Mouse (Mus musculus) E14TG2a.4 (cell line): ENCODE data around the gene Dab2ip.

Source experiments
- H3K27me3 ChIP-seq: 2 replicates; pipeline ENCODE4 v1.6.1; 2014; ENCODE audit warnings: low read length, control low read depth; ENCODE audit not compliant: insufficient read depth
- H3K36me3 ChIP-seq: 2 replicates; pipeline ENCODE4 v1.6.1; 2014; ENCODE audit warnings: low read length, control low read depth; ENCODE audit not compliant: insufficient read depth
- H3K4me1 ChIP-seq: replicated peaks from 2 replicates; pipeline ENCODE4 v1.6.1; 2014; ENCODE audit warnings: low read depth, low read length, control low read depth
- H3K4me3 ChIP-seq: replicated peaks from 2 replicates; pipeline ENCODE4 v1.5.1; 2014; ENCODE audit warnings: mild to moderate bottlenecking, low read length
- H3K9me3 ChIP-seq: 2 replicates; pipeline ENCODE4 v1.6.1; 2014; ENCODE audit warnings: low read length, control low read depth
- CTCF ChIP-seq: conservative IDR thresholded peaks from 2 replicates; pipeline ENCODE4 v1.5.1; 2014; ENCODE audit warnings: low read length
- NANOG ChIP-seq: IDR thresholded peaks from 2 replicates; pipeline ENCODE4 v1.6.1; 2014; ENCODE audit warnings: borderline replicate concordance, low read length, mixed read lengths
- POU5F1 ChIP-seq: IDR thresholded peaks from 2 replicates; pipeline ENCODE4 v1.6.1; 2014; ENCODE audit warnings: low read length, borderline replicate concordance

Dab2ip gene

DNA sequence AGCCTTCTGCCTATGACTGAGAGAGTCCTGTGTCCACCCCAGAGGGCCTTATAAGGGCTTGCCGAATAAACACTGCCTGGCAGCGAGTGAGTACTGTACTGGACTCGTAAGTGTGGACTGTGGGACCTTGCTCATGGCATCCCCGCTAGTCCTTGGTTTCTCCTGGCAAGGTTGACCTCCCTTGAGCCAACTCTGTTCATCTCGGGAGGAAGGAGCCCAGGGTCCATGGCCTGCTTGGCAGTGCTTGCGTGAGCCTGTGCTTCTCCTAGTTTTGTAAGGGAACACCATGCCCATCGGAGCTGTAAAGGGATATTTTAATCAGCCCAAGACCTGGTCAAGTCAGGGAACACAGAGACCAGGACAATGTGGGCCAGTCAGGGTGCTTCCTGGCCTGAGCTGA, 54.2 kb downstream of the Dab2ip start:
- Histone ChIP-seq H3K9me3 (no peaks in the 10 kb centered on the region), H3K36me3 (no peaks in the 10 kb centered on the region), H3K4me1 (peaks cover 93% of the 10 kb centered on the region), H3K4me3 (peak overlapping the region; percentile 54; the same call in 1 of the 2 replicates), H3K27me3 (no peaks in the 10 kb centered on the region)
- no peak for TF ChIP-seq POU5F1
- no peak for TF ChIP-seq NANOG
- TF ChIP-seq CTCF, result no peak

DNA sequence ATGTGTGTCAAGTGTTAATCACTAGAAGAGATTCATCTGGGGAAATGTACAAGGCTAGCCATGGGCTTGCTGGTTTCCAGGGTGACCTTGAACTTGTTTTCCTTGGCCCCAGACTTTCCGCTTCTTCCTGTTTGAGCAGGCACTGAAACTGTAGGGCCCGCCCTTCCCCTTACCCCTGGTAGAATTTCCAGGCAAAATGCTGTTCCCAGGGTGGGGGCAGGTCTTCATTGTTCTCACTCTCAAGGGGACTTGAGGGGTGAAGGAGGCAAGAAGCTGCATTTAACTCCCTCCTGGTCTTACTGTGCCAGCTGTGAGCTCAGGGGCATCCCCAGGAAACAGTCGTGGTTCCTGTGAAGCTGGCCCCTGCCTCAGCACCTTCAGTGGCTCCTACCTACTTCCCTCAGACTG, 55.9 kb downstream of the Dab2ip start:
- peak overlapping the region; percentile 54 for H3K4me3 ChIP-seq
- H3K4me1 ChIP-seq, result peaks cover 100% of the 10 kb centered on the region
- H3K36me3 ChIP-seq, result no peaks in the 10 kb centered on the region
- H3K27me3 ChIP-seq, result peaks cover under 1% of the 10 kb centered on the region; the same call in 1 of the 2 replicates
- H3K9me3 ChIP-seq, result no peaks in the 10 kb centered on the region
- TF ChIP-seq CTCF, result no peak
- peak; percentile 54; the same call in 1 of the 2 replicates for TF ChIP-seq NANOG
- no peak for TF ChIP-seq POU5F1

DNA sequence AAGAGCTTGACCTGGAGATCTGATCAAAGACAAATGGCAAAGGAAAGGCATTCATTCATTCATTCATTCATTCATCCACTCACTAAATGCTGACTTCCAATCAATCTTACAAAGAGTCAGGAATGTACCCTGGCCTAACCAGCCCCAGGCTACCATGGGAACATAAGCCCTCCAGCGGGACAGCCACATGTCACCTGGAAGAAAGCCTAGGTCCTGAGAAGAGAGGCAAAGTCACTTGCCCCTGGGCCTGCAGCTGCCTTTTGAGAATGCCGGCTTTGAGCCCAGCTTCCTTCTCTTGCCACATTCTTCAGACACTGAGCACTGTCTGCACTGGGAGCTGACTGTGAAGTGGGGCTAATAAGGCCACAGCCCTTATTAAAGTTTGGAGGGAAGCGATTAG, 56.3 kb downstream of the Dab2ip start:
- Histone ChIP-seq H3K4me3 (peak overlapping the region; percentile 48), H3K27me3 (peaks cover 5% of the 10 kb centered on the region; the same call in 1 of the 2 replicates), H3K36me3 (no peaks in the 10 kb centered on the region), H3K4me1 (peaks cover 100% of the 10 kb centered on the region), H3K9me3 (no peaks in the 10 kb centered on the region)
- TF ChIP-seq NANOG (no peak), CTCF (no peak), POU5F1 (no peak)

DNA sequence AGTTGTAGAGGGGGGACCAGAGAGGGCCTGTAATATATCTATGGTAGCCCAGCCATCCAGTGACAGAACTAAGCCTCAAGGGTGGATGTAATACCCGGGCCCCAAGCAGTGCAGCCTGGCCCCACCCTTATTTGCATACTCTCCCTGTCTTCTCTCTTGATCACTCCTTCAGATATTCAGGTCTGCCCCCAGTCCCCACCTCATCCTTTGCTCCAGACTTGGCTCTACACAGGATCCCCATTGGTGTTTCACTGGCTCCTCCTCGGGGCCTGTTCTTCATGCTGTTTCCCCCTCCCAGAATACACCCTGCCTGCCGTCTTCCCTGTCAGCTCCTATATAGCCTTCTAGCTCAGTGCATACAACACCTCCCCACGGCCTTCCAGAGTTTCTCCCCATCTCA, 57.3 kb downstream of the Dab2ip start:
- H3K9me3 ChIP-seq, result no peaks in the 10 kb centered on the region

DNA sequence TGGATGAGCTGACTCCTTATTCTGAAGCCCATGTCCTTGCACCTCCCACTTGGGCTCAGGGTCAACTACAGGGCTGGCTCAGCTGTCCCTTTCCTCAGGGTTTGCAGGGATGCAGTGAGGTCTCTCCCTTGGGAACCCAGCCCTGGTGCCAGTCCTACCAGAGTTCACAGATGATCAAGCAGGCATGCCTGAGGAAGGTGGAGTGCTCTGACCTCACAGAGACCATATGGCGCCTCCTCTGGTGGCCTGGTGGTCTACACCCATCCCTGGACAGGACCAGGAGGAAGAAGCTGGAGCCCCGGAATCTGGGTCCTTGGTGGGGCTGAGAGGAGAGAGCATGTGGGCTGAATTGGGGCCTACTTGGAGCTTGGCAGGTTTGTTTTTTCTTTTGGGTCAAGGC, 57.9 kb downstream of the Dab2ip start:
- Histone ChIP-seq H3K4me1 (peaks cover 100% of the 10 kb centered on the region), H3K4me3 (peak overlapping the region; percentile 48), H3K27me3 (peaks cover 8% of the 10 kb centered on the region), H3K9me3 (no peaks in the 10 kb centered on the region), H3K36me3 (no peaks in the 10 kb centered on the region)
- no peak for TF ChIP-seq NANOG
- TF ChIP-seq CTCF, result peak; percentile 50

More for the DNA sequence above, 57.3 kb downstream of the Dab2ip start:
- TF ChIP-seq CTCF, result no peak
- TF ChIP-seq NANOG, result no peak
- TF ChIP-seq POU5F1, result no peak
- peaks cover 100% of the 10 kb centered on the region for H3K4me1 ChIP-seq
- no peaks in the 10 kb centered on the region for H3K36me3 ChIP-seq
- H3K27me3 ChIP-seq, result peaks cover 7% of the 10 kb centered on the region; the same call in 1 of the 2 replicates
- peak overlapping the region; percentile 48 for H3K4me3 ChIP-seq

DNA sequence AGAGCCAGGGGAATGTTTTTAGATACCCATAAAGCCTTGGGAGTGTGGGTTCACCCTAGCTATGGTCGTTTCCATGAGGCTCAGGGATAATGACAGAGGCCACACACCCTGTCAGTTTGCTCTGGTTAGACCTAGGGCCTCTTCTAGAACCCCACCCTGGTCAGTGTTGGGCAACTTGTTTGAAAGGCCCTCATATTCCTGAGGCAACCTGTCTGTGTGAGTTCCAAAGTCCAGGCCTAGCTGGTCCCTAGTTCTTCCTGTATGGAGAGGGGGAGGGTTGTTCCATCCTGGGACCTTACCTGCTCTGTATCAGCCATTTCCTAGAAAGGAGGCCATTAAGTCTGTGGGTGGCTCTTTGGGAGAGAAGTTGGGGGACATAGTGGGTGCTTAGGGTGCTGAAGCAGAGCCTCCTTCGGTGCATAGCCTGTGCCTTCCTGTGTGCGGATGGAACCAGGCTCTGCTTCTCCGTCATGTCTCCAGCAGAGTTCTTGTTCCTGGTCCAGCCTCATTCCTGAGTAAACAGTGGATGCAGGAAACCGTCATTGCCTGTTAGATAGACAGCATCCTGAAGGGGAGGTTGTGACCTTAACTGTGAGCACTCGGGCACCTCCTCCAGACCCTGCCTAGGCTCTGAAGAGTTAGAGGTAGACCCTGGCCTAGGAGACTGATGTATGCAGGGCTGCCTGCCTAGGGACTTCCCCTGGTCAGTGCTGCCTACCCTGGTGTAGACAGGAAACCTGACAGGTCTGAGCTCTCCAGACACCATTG, 59.0 kb downstream of the Dab2ip start:
- H3K4me1 ChIP-seq, result peaks cover 96% of the 10 kb centered on the region
- TF ChIP-seq POU5F1, result no peak
- TF ChIP-seq CTCF, result no peak
- TF ChIP-seq NANOG, result no peak
- no peak overlapping the region for H3K4me3 ChIP-seq
- H3K9me3 ChIP-seq, result no peaks in the 10 kb centered on the region
- H3K27me3 ChIP-seq, result peaks cover 13% of the 10 kb centered on the region
- no peaks in the 10 kb centered on the region for H3K36me3 ChIP-seq

DNA sequence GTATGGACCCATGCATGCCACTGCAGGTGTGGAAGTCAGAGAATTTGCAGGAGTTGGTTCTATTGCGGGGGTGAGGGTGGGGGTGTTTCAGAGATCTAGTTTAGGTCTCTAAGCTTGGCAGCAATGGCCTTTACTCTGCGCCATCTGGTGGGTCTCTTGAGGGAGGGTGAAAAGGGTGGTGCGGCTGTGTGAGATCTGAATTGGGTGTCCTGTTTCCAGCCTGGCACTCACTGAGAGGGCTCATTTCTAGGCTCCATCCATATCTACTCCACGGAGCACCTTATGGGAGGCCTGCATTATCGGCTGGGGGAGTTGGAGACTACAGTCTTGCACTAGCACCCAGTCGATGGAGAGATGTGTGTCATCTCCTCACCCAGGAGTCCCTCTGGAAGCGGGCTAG, 60.9 kb downstream of the Dab2ip start:
- H3K4me3 ChIP-seq, result peak overlapping the region; percentile 49; the same call in 1 of the 2 replicates
- peaks cover 32% of the 10 kb centered on the region for H3K27me3 ChIP-seq
- peaks cover 95% of the 10 kb centered on the region for H3K4me1 ChIP-seq
- H3K9me3 ChIP-seq, result no peaks in the 10 kb centered on the region
- no peak for TF ChIP-seq CTCF
- no peak for TF ChIP-seq NANOG
- no peak for TF ChIP-seq POU5F1
- H3K36me3 ChIP-seq, result peaks cover 5% of the 10 kb centered on the region; the same call in 1 of the 2 replicates

DNA sequence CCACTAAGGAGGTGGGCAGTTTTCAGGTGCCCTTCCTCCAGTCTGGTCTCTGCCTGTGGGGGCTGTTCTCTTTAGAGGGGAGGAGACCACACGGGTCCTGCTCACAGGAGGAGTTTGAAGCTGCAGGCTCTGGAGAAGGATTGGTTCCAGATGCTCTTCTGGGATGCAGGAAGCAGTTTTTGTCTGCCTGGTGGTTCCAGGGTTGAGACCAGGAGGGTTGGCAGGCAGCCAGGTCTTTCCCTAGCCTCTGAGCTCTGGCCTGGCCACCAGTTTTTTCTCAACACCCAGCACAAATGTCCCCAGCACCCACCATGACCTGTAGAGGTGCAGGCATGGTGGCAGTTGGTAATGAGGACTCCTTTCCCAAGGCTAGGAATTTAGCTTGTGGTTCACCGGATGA, 61.5 kb downstream of the Dab2ip start:
- Histone ChIP-seq H3K4me1 (peaks cover 95% of the 10 kb centered on the region), H3K9me3 (no peaks in the 10 kb centered on the region), H3K36me3 (peaks cover 5% of the 10 kb centered on the region; the same call in 1 of the 2 replicates), H3K27me3 (peaks cover 37% of the 10 kb centered on the region), H3K4me3 (peak overlapping the region; percentile 49; the same call in 1 of the 2 replicates)
- TF ChIP-seq CTCF (no peak), NANOG (no peak), POU5F1 (no peak)
